Mouse (Mus musculus): ENCODE measurements around the gene Cabp4. TPM values are rescaled to one million over a fixed set of nuclear protein-coding genes. Genes with fewer than 3 reads are reported as not detected.
A peak's percentile ranks its signal among the peaks of the same experiment; 100 is the strongest.

Gene Cabp4
- total and polyA plus RNA-seq, 3 experiments, result 2.8 to 11.8 (median 6.4) TPM

DNA sequence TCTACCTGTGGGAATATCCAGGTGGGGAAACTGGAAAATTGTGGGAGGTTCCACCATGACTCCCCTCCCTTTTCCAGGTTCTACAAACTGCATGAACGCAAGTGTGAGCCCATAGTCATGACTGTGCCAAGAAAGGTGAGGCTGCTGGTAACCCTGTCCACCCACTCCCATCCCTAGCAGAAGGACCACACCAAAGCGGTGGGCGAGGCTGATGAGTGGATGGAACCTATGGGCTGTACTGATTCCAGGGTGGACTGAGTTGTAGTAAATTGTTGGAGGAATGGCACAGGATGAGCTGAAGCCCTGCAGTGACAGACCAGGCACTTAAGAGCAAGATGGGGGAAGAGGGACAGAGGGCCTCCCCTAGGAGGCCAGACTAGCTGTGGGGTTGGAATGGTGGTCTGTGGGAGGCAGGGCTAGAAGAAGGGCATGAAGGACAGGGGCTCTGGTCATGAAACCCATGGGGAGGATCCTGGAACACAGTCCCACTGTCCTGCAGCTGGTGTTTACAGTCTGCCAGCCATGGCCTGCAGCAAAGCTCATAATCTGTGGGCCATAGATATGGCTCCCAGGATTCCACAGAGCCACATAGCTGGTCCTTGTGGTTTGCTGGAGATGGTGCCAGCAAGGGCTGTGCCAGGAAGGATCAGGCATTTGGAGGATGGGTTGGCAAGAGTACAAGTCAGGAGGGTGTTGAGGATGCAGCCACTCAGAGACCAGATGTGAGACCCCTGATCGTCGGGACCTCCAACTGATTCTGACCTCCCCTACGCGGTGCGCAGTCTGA is 8.8 kb upstream of the Cabp4 start:
- H3K79me2 ChIP-seq (replicated peaks; ENCODE audit: control insufficient read depth, extremely low read depth, insufficient read depth, poor library complexity, severe bottlenecking), result peaks cover 35% of the 10 kb centered on the region
- peak overlapping the region; percentile 14; the same call in 1 of the 2 replicates for H3K27ac ChIP-seq (ENCODE audit: insufficient read depth, low read depth)
- DNase-seq (ENCODE audit: extremely low read depth), result no peak
- peaks cover 46 to 66% of the 10 kb centered on the region in 2 experiments for H3K36me3 ChIP-seq (replicated peaks in 1 of 2; ENCODE audit: control insufficient read depth in 1 of 2, insufficient read depth in 1 of 2, low read length in 1 of 2)
- no peak for TF ChIP-seq JUND (conservative IDR thresholded peaks at IDR 0.05; ENCODE audit: low read depth, low read length)
- no peak for TF ChIP-seq TCF12 (IDR thresholded peaks at IDR 0.05; ENCODE audit: low read depth, low read length)
- TF ChIP-seq GABPA (IDR thresholded peaks at IDR 0.05; ENCODE audit: insufficient replicate concordance, low read depth, low read length), result no peak
- no peak for TF ChIP-seq RAD21 (IDR thresholded peaks at IDR 0.05; ENCODE audit: low read depth, low read length)
- TF ChIP-seq ZNF384 (IDR thresholded peaks at IDR 0.05; ENCODE audit: low read depth, low read length), result no peak
- no peak for TF ChIP-seq MEF2A (IDR thresholded peaks at IDR 0.05; ENCODE audit: borderline replicate concordance, low read depth, low read length)
- no peak for TF ChIP-seq ETS1 (conservative IDR thresholded peaks at IDR 0.05; ENCODE audit: low read depth, low read length)
- TF ChIP-seq PAX5 (IDR thresholded peaks at IDR 0.05; ENCODE audit: low read length), result no peak
- no peak for TF ChIP-seq USF1 (IDR thresholded peaks at IDR 0.05; ENCODE audit: low read depth, low read length)
- no peak overlapping the region for H3K9ac ChIP-seq (ENCODE audit: insufficient read depth, low read depth)
- no peaks in the 10 kb centered on the region for H3K27me3 ChIP-seq (replicated peaks)
- no peak overlapping the region for H3K4me3 ChIP-seq (replicated peaks in 1 of 3; ENCODE audit: low read depth in 2 of 3, low read length in 2 of 3, poor library complexity in 1 of 3)
- dilution Hi-C loops (cut with MboI; ENCODE audit: extremely low pct_ligation_motif_present, extremely low pct_unique_long_range_greater_than_20kb, low sequenced_read_pairs), result no loop called here
- peaks cover 37 to 69% of the 10 kb centered on the region in 2 experiments for H3K4me1 ChIP-seq (ENCODE audit: control insufficient read depth in 1 of 2, insufficient read depth in 2 of 2)
- H3K9me3 ChIP-seq (replicated peaks; ENCODE audit: low read length), result no peaks in the 10 kb centered on the region
- in situ Hi-C loops (cut with MboI; ENCODE audit: low pct_ligation_motif_present, low pct_unique_long_range_greater_than_20kb, low sequenced_read_pairs), result no loop called here
- H3K4me2 ChIP-seq (ENCODE audit: insufficient read depth, low read depth, poor library complexity, severe bottlenecking), result no peak overlapping the region

DNA sequence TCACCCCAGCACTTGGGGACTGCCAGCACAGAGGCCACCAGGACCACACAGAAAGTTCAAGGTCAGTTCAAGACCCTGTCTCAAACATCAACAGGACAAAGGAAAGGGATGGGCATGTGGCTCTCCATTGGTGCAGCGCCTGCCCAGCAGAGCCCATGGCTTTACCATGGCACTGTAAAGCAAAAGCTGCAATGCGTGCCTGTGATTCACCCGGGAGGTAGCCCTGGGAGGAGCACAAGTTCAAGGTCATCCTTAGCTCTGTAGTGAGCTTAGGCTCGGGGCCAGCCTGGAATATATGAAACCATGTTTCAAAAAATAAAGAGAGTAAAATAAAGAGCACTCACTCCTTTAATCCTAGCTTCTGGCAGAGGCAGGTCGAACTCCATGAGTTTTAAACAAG is 8.1 kb upstream of the Cabp4 start:
- dilution Hi-C loops (cut with MboI; ENCODE audit: extremely low pct_ligation_motif_present, extremely low pct_unique_long_range_greater_than_20kb, low sequenced_read_pairs), result no loop called here
- H3K4me1 ChIP-seq (ENCODE audit: control insufficient read depth in 1 of 2, insufficient read depth in 2 of 2), result peaks cover 42 to 69% of the 10 kb centered on the region in 2 experiments
- peaks cover 39 to 59% of the 10 kb centered on the region in 2 experiments for H3K36me3 ChIP-seq (replicated peaks in 1 of 2; ENCODE audit: control insufficient read depth in 1 of 2, insufficient read depth in 1 of 2, low read length in 1 of 2)

More for the DNA sequence above, 8.1 kb upstream of the Cabp4 start:
- in situ Hi-C loops (cut with MboI; ENCODE audit: low pct_ligation_motif_present, low pct_unique_long_range_greater_than_20kb, low sequenced_read_pairs), result no loop called here
- H3K27ac ChIP-seq (ENCODE audit: insufficient read depth, low read depth), result peak overlapping the region; percentile 5; the same call in 1 of the 2 replicates
- H3K27me3 ChIP-seq (replicated peaks), result no peaks in the 10 kb centered on the region
- DNase-seq (ENCODE audit: extremely low read depth), result no peak
- no peak overlapping the region for H3K4me2 ChIP-seq (ENCODE audit: insufficient read depth, low read depth, poor library complexity, severe bottlenecking)
- H3K9ac ChIP-seq (ENCODE audit: insufficient read depth, low read depth), result no peak overlapping the region
- peaks cover 35% of the 10 kb centered on the region for H3K79me2 ChIP-seq (replicated peaks; ENCODE audit: control insufficient read depth, extremely low read depth, insufficient read depth, poor library complexity, severe bottlenecking)
- H3K4me3 ChIP-seq (replicated peaks in 1 of 3; ENCODE audit: low read depth in 2 of 3, low read length in 2 of 3, poor library complexity in 1 of 3), result no peak overlapping the region
- H3K9me3 ChIP-seq (replicated peaks; ENCODE audit: low read length), result no peaks in the 10 kb centered on the region
- no peak for TF ChIP-seq RCOR1 (conservative IDR thresholded peaks at IDR 0.05; ENCODE audit: low read depth, low read length)
- TF ChIP-seq NRF1 (IDR thresholded peaks at IDR 0.05; ENCODE audit: low read depth, low read length), result no peak
- no peak for TF ChIP-seq CTCF (conservative IDR thresholded peaks at IDR 0.05 in 1 of 2, IDR thresholded peaks at IDR 0.05 in 1 of 2; ENCODE audit: low read depth in 2 of 2, low read length in 2 of 2)
- TF ChIP-seq MAFK (IDR thresholded peaks at IDR 0.05; ENCODE audit: insufficient replicate concordance, low read length), result no peak
- TF ChIP-seq MAZ (IDR thresholded peaks at IDR 0.05; ENCODE audit: low read depth, low read length), result no peak
- no peak for TF ChIP-seq CHD2 (IDR thresholded peaks at IDR 0.05; ENCODE audit: low read length)
- no peak for TF ChIP-seq KAT2A (IDR thresholded peaks at IDR 0.05; ENCODE audit: insufficient replicate concordance, low read length)
- no peak for TF ChIP-seq RAD21 (IDR thresholded peaks at IDR 0.05; ENCODE audit: low read depth, low read length)
- no peak for TF ChIP-seq GABPA (IDR thresholded peaks at IDR 0.05; ENCODE audit: insufficient replicate concordance, low read depth, low read length)
- TF ChIP-seq ZMIZ1 (IDR thresholded peaks at IDR 0.05; ENCODE audit: low read depth, low read length), result no peak
- no peak for TF ChIP-seq ZNF384 (IDR thresholded peaks at IDR 0.05; ENCODE audit: low read depth, low read length)
- no peak for TF ChIP-seq UBTF (IDR thresholded peaks at IDR 0.05; ENCODE audit: low read depth, low read length)
- TF ChIP-seq ELF1 (IDR thresholded peaks at IDR 0.05; ENCODE audit: low read depth, low read length), result no peak
- no peak for TF ChIP-seq BHLHE40 (IDR thresholded peaks at IDR 0.05; ENCODE audit: low read depth, low read length)

Data from CH12.LX (cell line).